Mouse (Mus musculus) hindbrain, embryonic 14.5 days (tissue): ENCODE measurements around the gene Pink1. TPM values are rescaled to one million over a fixed set of nuclear protein-coding genes. Genes with fewer than 3 reads are reported as not detected.
A peak's percentile ranks its signal among the peaks of the same experiment; 100 is the strongest.

Experiments
- ATAC-seq: fragments of 200-750 bp; cut with Nextera tagmentation; 2 replicates; pipeline ENCODE4 v1.8.0; 2017; ENCODE audit warnings: moderate number of reproducible peaks, mild to moderate bottlenecking, moderate TSS enrichment, moderate library complexity; ENCODE audit not compliant: low FRiP score
- DNase-seq: peaks from one replicate; pipeline ENCODE4 v3.0.0-alpha.2; 2015; ENCODE audit warnings: low spot score
- H3K27ac ChIP-seq: fragments of 300-500 bp; sonication (generic); 2 replicates; pipeline ENCODE4 v1.5.1; 2014; ENCODE audit warnings: mild to moderate bottlenecking, moderate library complexity
- H3K27me3 ChIP-seq: fragments of 300-500 bp; sonication (generic); 2 replicates; pipeline ENCODE4 v1.6.1; 2014; ENCODE audit warnings: mild to moderate bottlenecking, low read length, mixed read lengths; ENCODE audit not compliant: control insufficient read depth, insufficient read depth
- H3K36me3 ChIP-seq: fragments of 300-500 bp; sonication (generic); replicated peaks from 2 replicates; pipeline ENCODE4 v1.6.1; 2014; ENCODE audit not compliant: control insufficient read depth, insufficient read depth
- H3K4me1 ChIP-seq: fragments of 300-500 bp; sonication (generic); replicated peaks from 2 replicates; pipeline ENCODE4 v1.6.1; 2014; ENCODE audit warnings: antibody characterized with exemption, low read length, mixed read lengths; ENCODE audit not compliant: control insufficient read depth, insufficient read depth
- H3K4me2 ChIP-seq: fragments of 300-500 bp; sonication (generic); replicated peaks from 2 replicates; pipeline ENCODE4 v1.6.1; 2014; ENCODE audit warnings: mild to moderate bottlenecking, moderate library complexity
- H3K4me3 ChIP-seq: fragments of 300-500 bp; sonication (generic); replicated peaks from 2 replicates; pipeline ENCODE4 v1.5.1; 2014; ENCODE audit warnings: mild to moderate bottlenecking, low read length
- H3K9ac ChIP-seq: fragments of 300-500 bp; sonication (generic); 2 replicates; pipeline ENCODE4 v1.6.1; 2014
- H3K9me3 ChIP-seq: fragments of 300-500 bp; sonication (generic); 2 replicates; pipeline ENCODE4 v1.6.1; 2016; ENCODE audit warnings: low read length; ENCODE audit not compliant: control insufficient read depth
- WGBS: fragments of 180-500 bp; shearing (Covaris S2); extraction: QIAGEN DNeasy Blood & Tissue Kit; methylation state at CpG from one replicate; pipeline ENCODE4 v1.1.7; 2014; 5-methylcytosine and 5-hydroxymethylcytosine counted together
- polyA plus RNA-seq: library from polyadenylated mRNA; unstranded; fragments of >200 nt; fragmentation: Nextera tagmentation; extraction: Ambion mirVana; gene quantifications from 2 replicates; pipeline ENCODE4 v1.2.1, GENCODE M21; 2014

Pink1 gene
- polyA plus RNA-seq, 1 experiment from 2014 or later = 57.4 TPM

DNA sequence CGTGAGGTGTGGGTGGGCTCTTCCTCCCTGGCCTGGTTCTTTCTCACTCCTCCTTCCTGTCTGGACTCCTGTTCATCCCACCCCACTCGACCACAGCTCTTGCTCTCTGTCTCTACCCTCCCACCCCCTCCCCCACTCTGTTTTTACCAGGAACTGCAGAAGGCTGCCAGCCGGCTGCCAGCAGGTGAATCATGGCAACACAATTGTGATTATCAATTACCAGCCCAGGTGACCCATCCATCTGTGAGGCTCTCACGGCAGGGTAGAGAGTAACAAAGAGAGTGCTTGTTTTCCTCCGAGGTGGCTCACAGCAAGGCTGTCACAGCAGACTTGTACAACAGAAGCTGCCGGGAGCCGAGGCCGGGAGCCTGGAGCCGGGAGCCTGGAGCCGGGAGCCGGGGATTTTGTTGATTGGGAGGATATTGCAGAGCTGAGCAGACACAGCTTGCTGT lies 35.3 kb upstream of the Pink1 start:
- 0 out of 2 replicates have a peak, but pooled peaks cover 4% of the 10 kb centered on the region for H3K27me3 ChIP-seq
- peak overlapping the region; percentile 79 for H3K27ac ChIP-seq
- H3K4me2 ChIP-seq = peak overlapping the region; percentile 34
- 4% methylated on average over 11 of the region's 11 CpGs for WGBS
- H3K4me1 ChIP-seq = peaks cover 10% of the 10 kb centered on the region
- peak; percentile 31 for DNase-seq
- H3K9ac ChIP-seq = peak overlapping the region; percentile 52; the same call in 1 of the 2 replicates
- H3K9me3 ChIP-seq = no peaks in the 10 kb centered on the region
- 0 out of 2 replicates have a peak, but pooled peaks have one; percentile 24 for ATAC-seq
- no peaks in the 10 kb centered on the region for H3K36me3 ChIP-seq
- no peak overlapping the region for H3K4me3 ChIP-seq

- no peak for DNase-seq
- no peak overlapping the region for H3K4me2 ChIP-seq
- no peaks in the 10 kb centered on the region for H3K36me3 ChIP-seq
- no peak for ATAC-seq
- H3K4me1 ChIP-seq = peaks cover 10% of the 10 kb centered on the region
- H3K27me3 ChIP-seq = no peaks in the 10 kb centered on the region
- no peaks in the 10 kb centered on the region for H3K9me3 ChIP-seq
- no peak overlapping the region for H3K9ac ChIP-seq
- no peak overlapping the region for H3K4me3 ChIP-seq
- 71% methylated on average over 3 of the region's 3 CpGs for WGBS
- H3K27ac ChIP-seq = no peak overlapping the region
These were observed 32.1 kb upstream of the Pink1 start for GRCm38 (mm10) chr4:138358176-138358575.

- Histone ChIP-seq H3K36me3 (no peaks in the 10 kb centered on the region), H3K4me1 (peaks cover 7% of the 10 kb centered on the region), H3K9ac (no peak overlapping the region), H3K9me3 (no peaks in the 10 kb centered on the region), H3K27me3 (no peaks in the 10 kb centered on the region), H3K4me3 (no peak overlapping the region), H3K4me2 (no peak overlapping the region), H3K27ac (no peak overlapping the region)
- ATAC-seq (no peak), DNase-seq (no peak)
- WGBS = 92% methylated on average over 12 of the region's 12 CpGs
These were observed 30.4 kb upstream of the Pink1 start for GRCm38 (mm10) chr4:138356551-138356950.

- DNase-seq = no peak
- Histone ChIP-seq H3K27ac (no peak overlapping the region), H3K4me1 (peaks cover 3% of the 10 kb centered on the region; the same call in 1 of the 2 replicates), H3K9ac (no peak overlapping the region), H3K27me3 (no peaks in the 10 kb centered on the region), H3K4me3 (no peak overlapping the region), H3K4me2 (no peak overlapping the region), H3K9me3 (no peaks in the 10 kb centered on the region), H3K36me3 (no peaks in the 10 kb centered on the region)
- ATAC-seq = no peak
- 88% methylated on average over 8 of the region's 8 CpGs for WGBS
These were observed 30.0 kb upstream of the Pink1 start for GRCm38 (mm10) chr4:138356141-138356540.

DNA sequence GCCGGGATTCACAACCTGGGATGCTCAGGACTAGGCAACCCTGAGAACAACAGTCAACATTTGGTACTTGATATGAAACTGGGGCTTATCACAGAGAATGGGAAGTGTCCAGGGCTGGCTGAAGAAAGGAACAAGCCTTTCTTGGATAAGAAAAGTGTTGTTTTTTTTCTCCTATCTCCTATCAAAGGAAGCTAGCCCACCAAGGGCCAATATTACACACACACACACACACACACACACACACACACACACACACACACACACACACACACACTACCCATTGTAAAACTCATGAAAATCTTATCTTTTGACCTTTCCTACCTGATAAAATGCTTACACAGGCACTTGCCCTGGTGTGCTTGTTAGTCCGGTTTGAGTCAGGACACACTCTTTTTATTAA lies 29.4 kb upstream of the Pink1 start:
- DNase-seq (no peak), ATAC-seq (no peak)
- H3K9ac ChIP-seq = no peak overlapping the region
- H3K36me3 ChIP-seq = no peaks in the 10 kb centered on the region
- H3K27ac ChIP-seq = no peak overlapping the region
- no peaks in the 10 kb centered on the region for H3K4me1 ChIP-seq
- no peak overlapping the region for H3K4me2 ChIP-seq
- WGBS = 94% methylated on average over 2 of the region's 2 CpGs
- H3K27me3 ChIP-seq = no peaks in the 10 kb centered on the region
- no peaks in the 10 kb centered on the region for H3K9me3 ChIP-seq
- H3K4me3 ChIP-seq = no peak overlapping the region

GRCm38 (mm10) chr4:138353438-138354171 lies 27.5 kb upstream of the Pink1 start:
- DNase-seq (peak; percentile 28), ATAC-seq (no peak; the same call in 1 of the 2 replicates)
- WGBS = 64% methylated on average over 10 of the region's 10 CpGs
- no peaks in the 10 kb centered on the region for H3K9me3 ChIP-seq
- H3K27me3 ChIP-seq = no peaks in the 10 kb centered on the region
- no peak overlapping the region for H3K4me2 ChIP-seq
- H3K36me3 ChIP-seq = no peaks in the 10 kb centered on the region
- no peak overlapping the region for H3K27ac ChIP-seq
- no peaks in the 10 kb centered on the region for H3K4me1 ChIP-seq
- no peak overlapping the region for H3K4me3 ChIP-seq
- H3K9ac ChIP-seq = no peak overlapping the region

DNA sequence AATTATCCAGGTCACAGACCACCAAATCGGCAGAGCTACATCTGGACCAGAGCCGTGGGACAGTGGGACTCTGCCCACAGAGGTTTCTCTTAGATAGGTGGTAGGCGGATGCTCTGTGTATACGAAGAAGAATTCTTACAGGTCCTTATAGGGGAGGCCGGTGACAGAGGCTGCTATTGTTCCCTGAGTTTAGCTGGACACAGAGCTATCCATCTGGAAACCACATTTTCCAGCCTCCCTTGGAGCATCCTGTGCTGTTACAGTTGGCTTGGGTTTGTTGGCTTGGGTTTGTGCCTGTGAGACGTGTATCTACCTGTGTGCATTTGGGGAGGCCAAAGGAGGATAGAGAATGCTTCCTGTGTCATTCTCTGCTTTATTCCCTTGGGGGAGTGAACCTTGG lies 26.6 kb upstream of the Pink1 start:
- Histone ChIP-seq H3K9ac (no peak overlapping the region), H3K27me3 (no peaks in the 10 kb centered on the region), H3K9me3 (no peaks in the 10 kb centered on the region), H3K4me3 (no peak overlapping the region), H3K4me1 (no peaks in the 10 kb centered on the region), H3K4me2 (no peak overlapping the region), H3K27ac (no peak overlapping the region), H3K36me3 (no peaks in the 10 kb centered on the region)
- 88% methylated on average over 6 of the region's 6 CpGs for WGBS
- DNase-seq (no peak), ATAC-seq (no peak)

GRCm38 (mm10) chr4:138351821-138352220 lies 25.7 kb upstream of the Pink1 start:
- Histone ChIP-seq H3K4me2 (no peak overlapping the region), H3K4me1 (no peaks in the 10 kb centered on the region), H3K9me3 (no peaks in the 10 kb centered on the region), H3K27ac (no peak overlapping the region), H3K36me3 (no peaks in the 10 kb centered on the region), H3K4me3 (no peak overlapping the region), H3K27me3 (no peaks in the 10 kb centered on the region), H3K9ac (no peak overlapping the region)
- ATAC-seq (no peak), DNase-seq (no peak)
- 87% methylated on average over 5 of the region's 5 CpGs for WGBS

DNA sequence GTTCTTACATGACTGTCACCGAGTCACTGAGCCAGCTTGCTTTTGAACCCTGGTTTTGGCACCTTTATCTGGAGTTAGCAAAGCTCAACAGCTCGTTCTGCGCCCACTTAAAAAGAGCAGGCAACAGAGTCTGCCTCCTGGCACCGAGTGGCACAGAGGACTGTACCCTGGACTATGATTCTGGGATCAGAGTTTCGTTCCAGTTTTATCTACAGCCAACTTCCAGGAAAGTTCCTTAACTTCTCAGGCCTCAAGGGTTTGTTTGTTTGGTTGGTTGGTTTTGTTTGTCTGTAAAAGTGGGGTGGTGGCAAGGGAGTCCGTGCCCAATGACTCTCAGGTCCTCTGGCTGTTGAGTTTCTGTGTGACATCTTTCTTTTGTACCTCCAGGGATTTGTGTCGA lies 22.6 kb upstream of the Pink1 start:
- Histone ChIP-seq H3K4me1 (no peaks in the 10 kb centered on the region), H3K9ac (no peak overlapping the region), H3K9me3 (no peaks in the 10 kb centered on the region), H3K27me3 (no peaks in the 10 kb centered on the region), H3K4me2 (no peak overlapping the region), H3K27ac (no peak overlapping the region), H3K4me3 (no peak overlapping the region), H3K36me3 (no peaks in the 10 kb centered on the region)
- DNase-seq (no peak), ATAC-seq (no peak)
- WGBS = 79% methylated on average over 7 of the region's 7 CpGs
